Mouse (Mus musculus): ENCODE data around the gene Prox2.

GRCm38 (mm10) chr12:85146881-85147280 lies 36.3 kb upstream of the Prox2 start:
- TF ChIP-seq POLR2A (IDR thresholded peaks at IDR 0.05; ENCODE audit: borderline replicate concordance, extremely low read depth, insufficient read depth, insufficient read length, poor library complexity, severe bottlenecking) (no peak), CTCF (IDR thresholded peaks at IDR 0.05; ENCODE audit: borderline replicate concordance, extremely low read depth, insufficient read depth, insufficient read length) (no peak)

Measured in brain, embryonic 14.5 days (tissue).